Mouse (Mus musculus): ENCODE measurements at regions not wholly inside any gene's neighbourhood (a gene's known extent, or its start where the extent isn't known, plus 50 kb on each side); places are given as distances from the start of the nearest gene placed in this dataset.

- no peak for DNase-seq (ENCODE audit: low spot score)
Measured at GRCm38 (mm10) chr3:58311104-58311685, 103.3 kb upstream of the Tsc22d2 start.

- DNase-seq (ENCODE audit: low spot score), result no peak
Measured at GRCm38 (mm10) chr3:58312623-58313022, 101.9 kb upstream of the Tsc22d2 start.

- no peak for DNase-seq (ENCODE audit: low spot score)
Measured at GRCm38 (mm10) chr3:58315236-58315635, 99.3 kb upstream of the Tsc22d2 start.

GRCm38 (mm10) chr3:58317240-58317639 lies 97.3 kb upstream of the Tsc22d2 start:
- no peak for DNase-seq (ENCODE audit: low spot score)

- no peak for DNase-seq (ENCODE audit: low spot score)
Measured at GRCm38 (mm10) chr3:58318756-58319155, 95.8 kb upstream of the Tsc22d2 start.

GRCm38 (mm10) chr3:58319463-58319862 lies 95.1 kb upstream of the Tsc22d2 start:
- no peak for DNase-seq (ENCODE audit: low spot score)

- DNase-seq (ENCODE audit: low spot score), result no peak
Measured at GRCm38 (mm10) chr3:58320812-58321211, 93.7 kb upstream of the Tsc22d2 start.

GRCm38 (mm10) chr3:58322322-58322721 lies 92.2 kb upstream of the Tsc22d2 start:
- no peak for DNase-seq (ENCODE audit: low spot score)

- no peak for DNase-seq (ENCODE audit: low spot score)
Measured at GRCm38 (mm10) chr3:58327721-58328120, 86.8 kb upstream of the Tsc22d2 start.

GRCm38 (mm10) chr3:58330186-58330585 lies 84.3 kb upstream of the Tsc22d2 start:
- DNase-seq (ENCODE audit: low spot score), result no peak

GRCm38 (mm10) chr3:58333997-58334396 lies 80.5 kb upstream of the Tsc22d2 start:
- DNase-seq (ENCODE audit: low spot score), result no peak

- DNase-seq (ENCODE audit: low spot score), result no peak
Measured at GRCm38 (mm10) chr3:58335277-58335676, 79.2 kb upstream of the Tsc22d2 start.

- no peak for DNase-seq (ENCODE audit: low spot score)
Measured at GRCm38 (mm10) chr3:58336135-58336534, 78.4 kb upstream of the Tsc22d2 start.

- DNase-seq (ENCODE audit: low spot score), result no peak
Measured at GRCm38 (mm10) chr3:58336590-58336989, 77.9 kb upstream of the Tsc22d2 start.

- DNase-seq (ENCODE audit: low spot score), result no peak
Measured at GRCm38 (mm10) chr3:58338976-58339375, 75.5 kb upstream of the Tsc22d2 start.

- no peak for DNase-seq (ENCODE audit: low spot score)
Measured at GRCm38 (mm10) chr3:58342096-58342495, 72.4 kb upstream of the Tsc22d2 start.

GRCm38 (mm10) chr3:58362563-58362962 lies 52.0 kb upstream of the Tsc22d2 start:
- no peak for DNase-seq (ENCODE audit: low spot score)

- DNase-seq (ENCODE audit: low spot score), result no peak
Measured at GRCm38 (mm10) chr3:58364526-58364925, 50.0 kb upstream of the Tsc22d2 start.
